Mouse (Mus musculus) MN1 (cell line): ENCODE results near the gene Ppp1r10.
"Not testable (repeated sequence)": the region's sequence is repeated elsewhere in the genome, so short reads cannot be mapped to it uniquely, and the experiment has no call there.

Experiments
- DNase-seq: peaks from one replicate; pipeline ENCODE4 v3.0.0-alpha.2; 2016; ENCODE audit warnings: low spot score

The Ppp1r10 gene

DNA sequence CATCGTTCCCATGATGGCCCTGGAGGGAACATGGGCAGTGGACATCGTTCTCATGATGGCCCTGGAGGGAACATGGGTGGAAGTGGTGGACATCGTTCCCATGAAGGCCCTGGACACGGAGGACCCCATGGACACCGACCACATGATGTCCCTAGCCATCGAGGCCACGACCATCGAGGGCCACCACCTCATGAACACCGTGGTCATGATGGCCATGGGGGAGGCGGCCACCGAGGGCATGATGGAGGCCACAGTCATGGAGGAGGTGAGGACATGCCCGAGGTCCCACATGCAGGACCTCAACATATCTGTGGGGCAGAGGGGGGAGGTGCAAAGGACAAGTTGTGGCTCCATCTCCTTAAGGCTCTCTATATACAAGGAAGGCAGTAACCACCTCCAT lies 14.4 kb downstream of the Ppp1r10 start:
- no peak for DNase-seq

DNA sequence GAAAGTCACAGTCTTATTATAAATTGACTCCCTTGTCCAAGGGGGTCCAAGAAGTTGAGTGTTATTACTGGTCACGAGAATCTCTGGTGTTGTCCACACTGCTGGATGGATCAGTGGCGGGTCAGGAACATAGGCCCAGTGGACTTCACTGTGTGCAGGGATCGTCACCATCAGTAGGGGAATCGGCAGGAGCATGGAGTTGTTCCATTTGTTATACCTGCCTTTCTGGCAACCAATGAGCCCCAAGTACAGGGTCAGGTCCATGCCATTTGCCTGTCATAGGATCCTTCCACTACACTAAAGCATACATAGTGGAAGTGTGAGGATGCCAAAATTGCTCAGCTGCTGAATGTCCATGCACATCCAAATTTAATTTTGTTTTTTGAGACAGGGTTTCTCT lies 16.4 kb downstream of the Ppp1r10 start:
- no peak for DNase-seq

DNA sequence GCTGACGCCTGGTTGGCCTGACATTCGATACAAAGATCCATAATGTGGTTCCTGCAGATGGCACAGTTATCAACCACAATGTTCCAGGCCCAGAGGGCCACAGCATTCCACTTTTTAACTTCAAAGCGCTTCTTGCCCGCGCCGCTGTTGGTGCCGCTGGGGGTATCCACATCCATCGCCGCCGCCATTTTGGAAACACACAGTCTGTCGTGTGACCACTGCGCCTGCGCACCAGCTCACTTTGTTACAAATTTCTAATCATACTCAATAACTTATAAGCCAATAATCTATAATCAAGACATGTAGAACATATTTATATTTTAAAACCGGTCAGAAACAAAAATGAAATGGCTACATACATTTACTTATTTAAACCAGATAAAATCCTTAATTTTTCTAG lies 19.5 kb downstream of the Ppp1r10 start:
- DNase-seq, result not testable (repeated sequence)

DNA sequence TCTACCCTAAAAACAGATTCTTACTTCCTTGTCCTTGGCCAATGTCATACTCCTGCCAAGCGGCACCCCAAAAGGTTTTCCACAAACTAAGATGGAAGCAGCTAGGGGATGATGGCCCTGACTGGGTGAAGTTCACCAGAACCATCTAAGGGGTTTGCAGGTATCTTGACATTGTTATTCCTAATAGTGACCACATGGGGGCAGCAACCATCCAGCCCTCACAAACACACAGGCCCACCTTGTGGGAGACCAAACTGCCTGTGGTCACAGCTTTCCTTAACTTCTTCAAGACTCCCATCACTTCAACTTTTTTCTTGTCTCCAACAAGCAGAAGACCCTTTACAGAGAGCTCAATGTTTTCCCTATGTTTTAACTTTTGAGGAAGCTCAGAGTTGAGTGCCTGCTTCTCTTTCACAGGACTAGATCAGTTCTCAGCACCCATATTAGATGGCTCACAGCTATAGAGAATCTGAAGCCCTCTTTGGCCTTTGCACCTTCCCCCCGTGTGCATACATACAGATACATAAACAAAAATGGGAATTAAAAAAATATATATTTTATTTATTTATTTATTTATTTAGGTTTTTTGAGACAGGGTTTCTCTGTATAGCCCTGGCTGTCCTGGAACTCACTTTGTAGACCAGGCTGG lies 21.6 kb downstream of the Ppp1r10 start:
- DNase-seq, result peak; percentile 76

DNA sequence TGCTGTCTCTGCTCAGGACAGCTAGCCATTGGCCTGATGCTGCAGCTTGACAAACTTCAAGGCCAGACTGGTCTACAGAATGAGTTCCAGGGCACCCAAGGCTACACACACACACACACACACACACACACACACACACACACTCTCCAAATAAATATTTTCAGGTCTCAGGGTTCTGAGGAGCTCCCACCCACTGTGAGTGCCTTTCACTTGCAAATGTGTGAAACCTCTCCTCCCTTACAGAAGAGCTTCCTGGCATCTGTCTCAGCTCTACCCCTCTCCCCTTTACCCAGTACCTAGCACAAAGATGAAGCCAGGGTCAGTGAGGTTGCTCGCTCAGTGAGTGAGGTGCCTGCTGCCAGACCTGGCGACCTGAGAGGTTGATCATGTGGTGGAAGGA lies 22.9 kb downstream of the Ppp1r10 start:
- no peak for DNase-seq

DNA sequence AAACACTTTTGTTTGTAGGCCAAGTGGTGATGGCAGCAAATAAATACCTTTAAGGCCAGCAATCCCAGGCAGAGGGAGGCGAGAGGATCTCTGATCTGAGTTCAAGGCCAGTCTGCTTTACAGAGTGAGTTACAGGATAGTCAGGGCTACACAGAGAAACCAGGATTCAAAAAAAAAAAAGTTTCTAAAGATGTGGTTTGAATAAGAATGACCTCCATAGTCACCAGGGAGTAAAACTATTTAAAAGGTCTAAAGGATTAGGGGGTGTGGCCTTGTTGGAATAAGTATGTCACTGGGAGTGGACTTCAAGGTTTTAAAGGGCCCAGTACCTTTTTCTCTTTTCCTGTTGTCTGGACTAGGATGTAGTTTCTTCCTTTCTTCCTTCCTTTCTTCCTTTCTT lies 23.7 kb downstream of the Ppp1r10 start:
- no peak for DNase-seq

DNA sequence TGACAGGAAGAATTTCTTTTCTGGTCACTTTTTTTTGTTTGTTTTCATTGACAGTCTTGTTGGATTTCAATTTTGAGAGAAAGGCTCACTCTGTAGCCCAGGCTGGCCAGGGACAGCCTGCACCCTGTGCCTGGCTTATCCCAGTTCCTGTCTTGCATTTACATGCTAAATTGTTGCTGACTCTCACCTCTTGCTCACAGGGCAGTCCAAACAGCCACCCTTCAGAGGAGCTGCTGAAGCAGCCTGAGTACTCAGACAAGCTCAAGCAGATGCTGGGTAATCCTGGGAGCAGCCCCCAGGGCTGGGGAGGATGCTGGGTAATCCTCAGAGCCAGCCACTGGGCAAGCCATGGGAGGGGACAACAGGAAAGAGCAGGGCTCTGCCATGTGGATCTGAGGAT lies 34.7 kb downstream of the Ppp1r10 start:
- DNase-seq, result not testable (repeated sequence)

DNA sequence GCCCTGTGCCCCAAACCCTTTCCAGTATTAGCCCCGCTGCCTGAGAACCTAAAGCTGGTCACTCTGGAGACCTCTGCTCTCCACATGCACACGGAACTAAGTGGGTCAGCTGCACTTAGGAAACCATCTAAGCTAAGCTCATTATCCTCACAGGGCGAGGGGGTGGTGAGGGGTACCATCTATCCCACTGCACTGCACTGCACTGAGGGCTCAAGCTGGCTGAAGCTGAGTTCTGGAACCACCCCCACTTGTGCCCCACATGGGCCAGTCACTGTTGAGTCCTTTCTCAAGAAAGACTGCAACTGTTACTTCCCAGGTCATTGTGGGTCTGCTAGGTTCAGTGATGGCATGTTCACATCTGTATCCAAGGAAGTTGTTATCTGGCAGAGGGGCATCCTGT lies 36.3 kb downstream of the Ppp1r10 start:
- DNase-seq, result not testable (repeated sequence)

DNA sequence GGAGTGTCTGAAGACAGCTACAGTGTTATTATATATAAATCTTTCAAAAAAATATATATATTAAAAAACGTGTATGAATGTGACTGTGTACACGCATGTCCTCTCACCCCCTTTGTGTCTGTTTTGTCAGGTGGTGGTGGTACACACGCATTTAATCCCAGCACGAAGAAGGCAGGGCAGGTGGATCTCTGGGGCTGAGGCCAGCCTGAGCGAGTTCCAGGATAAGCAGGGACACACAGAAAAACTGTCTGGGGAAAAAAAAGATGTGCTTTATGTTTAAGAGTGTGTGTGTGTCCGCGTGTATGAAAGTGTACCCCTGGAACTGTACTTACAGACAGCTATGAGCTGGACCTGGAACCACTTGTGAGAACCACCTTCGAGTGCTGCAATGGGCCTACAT lies 38.4 kb downstream of the Ppp1r10 start:
- DNase-seq, result no peak

DNA sequence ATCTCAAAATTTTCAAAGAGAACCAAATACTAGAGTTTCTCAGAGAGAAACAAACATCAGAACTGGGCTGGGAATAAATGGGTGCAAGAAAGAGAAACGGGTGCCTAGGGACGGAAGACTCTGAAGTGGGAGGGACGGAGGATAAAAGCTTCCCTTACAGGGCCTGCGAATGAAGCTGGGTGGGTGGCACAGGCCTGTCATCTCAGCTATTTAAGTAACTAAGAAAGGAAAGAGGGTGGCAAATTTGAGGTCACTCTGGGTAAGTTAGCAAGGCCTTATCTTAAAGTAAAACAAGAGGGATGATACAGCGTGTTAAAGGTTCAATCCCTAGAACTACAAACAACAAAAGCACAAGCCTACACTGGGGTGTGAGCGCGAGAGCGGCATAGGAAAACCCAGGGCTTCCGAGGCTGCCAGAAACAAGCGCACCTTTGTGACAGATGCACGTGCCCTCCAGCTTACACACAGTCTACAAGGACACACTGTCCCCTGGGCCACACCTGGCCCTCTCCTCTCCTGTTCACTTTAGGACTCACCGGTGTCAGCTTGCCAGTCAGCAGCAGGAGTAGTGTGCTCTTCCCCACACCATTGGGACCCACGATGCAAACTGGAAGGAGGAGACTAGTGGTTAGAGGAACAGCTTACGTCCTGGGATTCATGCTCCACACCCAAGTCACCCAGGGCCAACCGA lies 42.4 kb downstream of the Ppp1r10 start:
- DNase-seq, result no peak

DNA sequence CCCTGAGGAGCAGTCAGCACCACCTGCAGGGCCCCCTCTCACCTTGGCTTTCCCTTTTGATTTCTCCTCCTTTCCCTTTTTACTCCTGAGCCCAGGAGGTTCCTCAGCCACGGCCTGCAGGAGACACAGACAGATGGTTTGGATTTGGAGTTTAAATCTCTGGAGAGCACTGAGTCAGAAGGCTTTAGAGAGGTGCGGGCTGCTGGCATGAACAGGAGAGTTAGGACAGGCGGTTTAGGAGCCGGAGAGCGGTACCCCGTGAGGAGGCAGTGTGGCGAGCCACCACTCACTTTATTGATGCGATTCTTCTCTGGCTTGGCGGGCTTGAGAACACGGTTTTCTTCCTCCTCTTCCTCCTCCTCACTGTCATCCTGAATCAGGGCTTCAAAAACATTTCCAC lies 47.0 kb downstream of the Ppp1r10 start:
- no peak for DNase-seq

DNA sequence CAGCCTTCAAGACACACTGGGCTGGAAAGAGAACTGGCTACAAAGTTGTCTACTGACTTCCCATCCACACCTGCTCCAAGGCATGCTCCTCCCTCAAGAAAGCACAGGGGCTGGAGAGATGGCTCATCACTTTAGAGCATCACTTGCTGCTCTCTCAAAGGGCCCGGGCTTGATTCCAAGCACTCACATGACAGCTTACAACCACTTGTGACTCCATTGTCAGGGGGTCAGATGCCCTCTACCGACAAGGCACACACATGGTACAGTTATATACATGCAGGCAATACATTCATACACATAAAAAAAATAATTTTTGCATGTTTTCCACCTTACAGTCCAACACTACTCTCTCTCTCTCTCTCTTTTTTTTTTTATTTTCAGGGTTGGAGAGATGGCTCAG lies 51.4 kb downstream of the Ppp1r10 start:
- no peak for DNase-seq

DNA sequence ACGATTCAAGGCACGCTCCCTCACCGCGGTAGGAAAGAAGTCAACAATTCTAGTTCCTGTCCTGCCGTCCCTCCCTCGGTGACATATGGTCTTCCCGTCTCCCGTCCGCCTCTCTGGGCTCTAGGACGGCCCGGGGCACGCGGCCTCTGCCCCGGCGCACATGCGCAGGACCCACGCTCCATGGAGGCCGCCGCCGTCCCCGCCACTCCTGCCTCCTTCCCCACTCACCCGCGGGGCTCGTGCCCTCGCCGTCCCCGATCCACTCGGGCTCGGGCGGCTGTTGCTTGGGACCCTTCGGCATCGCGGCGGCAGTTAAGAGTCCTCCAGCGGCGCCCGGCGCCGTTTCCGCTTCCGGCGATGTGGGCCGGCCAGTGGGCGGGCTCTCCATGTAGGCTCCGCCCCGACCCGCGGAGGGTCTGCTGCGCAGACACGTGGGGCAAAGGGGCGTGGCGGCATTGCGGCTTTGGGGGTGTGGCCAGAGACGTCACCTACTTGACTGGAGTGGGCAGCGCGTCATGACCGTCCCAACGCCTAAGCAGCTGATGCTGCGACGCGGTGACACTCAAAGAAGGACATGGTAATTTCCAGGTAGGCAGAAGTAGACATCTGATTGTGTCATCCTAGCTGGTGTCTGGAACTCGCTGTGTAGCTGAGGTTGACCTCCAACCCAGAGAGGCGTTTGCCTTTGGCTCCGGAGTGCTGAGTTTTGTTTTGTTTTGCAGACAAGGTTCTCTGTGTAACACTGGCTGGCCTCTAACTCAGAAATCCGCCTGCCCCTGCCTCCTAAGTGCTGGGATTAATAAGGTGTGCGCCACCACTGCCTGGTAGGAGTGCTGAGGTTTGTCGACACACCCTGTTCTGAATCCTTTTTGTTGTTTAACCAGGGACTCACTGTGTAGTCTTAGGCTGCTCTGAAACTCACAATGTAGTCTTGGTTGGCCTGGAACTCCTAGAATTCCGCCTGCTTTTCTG lies 53.5 kb downstream of the Ppp1r10 start, which contains the start of gene Abcf1:
Gene Abcf1, minus strand, starts transcription at position 344 of the 972 bp plus-strand sequence.
- peak; percentile 99 for DNase-seq

DNA sequence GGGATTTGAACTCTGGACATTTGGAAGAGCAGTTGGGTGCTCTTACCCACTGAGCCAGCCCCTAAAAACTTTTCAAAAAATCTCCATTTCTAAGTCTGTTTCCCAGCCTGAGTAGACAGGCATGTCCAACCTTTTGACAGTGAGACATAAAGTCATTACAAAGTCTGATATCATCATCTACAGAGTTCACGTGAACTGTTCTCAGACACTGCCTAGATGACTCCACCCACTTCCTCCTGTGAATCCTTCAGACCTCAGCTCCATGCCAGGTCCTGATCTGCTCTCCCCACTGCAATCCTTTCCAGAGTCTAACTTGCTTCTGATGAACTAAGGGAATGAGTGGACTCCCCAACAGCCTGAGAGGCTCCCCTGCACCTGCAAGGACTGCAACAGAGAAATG lies 55.9 kb downstream of the Ppp1r10 start:
- DNase-seq, result peak; percentile 43

DNA sequence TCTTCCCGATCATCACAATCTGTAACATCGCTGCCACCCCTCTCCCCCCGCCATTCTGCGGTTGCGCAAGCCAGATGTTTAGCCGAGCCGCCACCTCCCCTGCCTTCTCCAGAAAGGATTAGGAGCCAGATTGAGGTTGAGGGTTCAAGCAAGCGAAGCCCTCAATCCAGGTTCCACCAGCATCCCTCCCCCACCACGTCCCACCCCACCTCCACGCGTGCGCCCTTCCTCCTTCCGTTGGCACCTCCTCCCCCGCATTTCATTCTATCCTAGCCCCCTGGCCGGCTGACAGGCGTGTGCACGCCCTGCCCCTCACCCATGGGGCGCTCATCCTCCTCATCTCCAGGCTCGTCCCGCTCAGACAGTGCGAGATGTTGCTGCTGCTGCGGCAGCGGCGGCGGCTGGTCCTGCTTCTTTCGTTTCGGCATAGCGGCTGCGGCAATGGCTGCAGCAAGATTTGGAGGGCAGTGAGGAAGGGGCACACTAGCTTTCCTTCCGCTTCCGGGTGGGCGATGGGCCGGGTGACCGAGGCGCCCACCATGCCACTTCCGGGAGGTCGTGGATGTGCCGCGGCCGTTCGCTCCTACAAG lies 62.7 kb downstream of the Ppp1r10 start:
- DNase-seq, result peak; percentile 88

DNA sequence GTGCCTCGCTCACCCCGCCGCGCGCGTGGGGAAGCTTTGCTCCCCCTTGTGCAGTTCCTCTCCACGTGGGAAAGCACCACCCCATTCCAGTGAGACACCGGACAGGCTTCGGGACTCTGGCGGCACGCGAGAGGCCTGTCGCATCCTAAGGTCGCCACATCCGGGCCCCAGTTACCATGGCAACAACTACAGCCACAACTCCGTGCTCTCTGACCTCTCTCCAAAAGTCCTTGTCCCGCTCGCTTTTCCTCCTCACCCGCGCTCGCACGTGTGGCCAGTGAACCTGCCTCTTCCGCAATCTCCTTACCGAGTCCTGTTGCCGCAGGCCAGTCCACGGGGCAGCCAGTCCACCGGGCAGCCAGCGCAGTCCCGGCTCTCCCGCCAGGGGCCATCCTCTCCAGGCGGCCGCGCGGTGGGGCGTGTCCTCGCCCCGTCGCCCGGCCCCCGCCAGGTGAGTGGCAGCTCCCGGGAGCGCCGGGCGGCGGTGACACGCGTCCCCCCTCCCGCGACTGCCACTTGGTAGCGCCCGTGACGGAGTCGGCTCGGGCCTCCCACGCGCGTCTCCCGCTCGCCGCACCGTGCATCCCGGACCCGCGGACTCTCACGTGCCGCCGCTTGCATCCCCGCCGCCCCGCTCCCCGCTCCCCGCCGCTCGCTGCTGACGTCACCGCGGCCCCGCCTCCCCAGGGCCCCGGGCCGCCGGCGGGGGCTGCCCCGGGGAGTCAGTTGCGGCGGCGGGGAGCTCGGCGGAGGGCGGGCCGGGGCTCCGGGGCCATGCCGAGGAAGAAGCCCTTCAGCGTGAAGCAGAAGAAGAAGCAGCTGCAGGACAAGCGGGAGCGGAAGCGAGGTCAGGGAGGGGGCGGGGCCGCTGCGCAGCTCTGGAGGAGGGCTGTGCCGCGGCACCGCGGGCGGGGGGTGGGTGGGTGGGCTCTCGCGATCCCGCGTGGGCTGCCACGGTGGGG lies 63.4 kb downstream of the Ppp1r10 start, which contains the start of the genes Gnl1 and Prr3:
Gene Gnl1, plus strand, starts transcription at position 451 of the 962 bp plus-strand sequence.
Gene Prr3, minus strand, starts transcription at position 836 of the 962 bp plus-strand sequence.
- DNase-seq, result peak; percentile 93

DNA sequence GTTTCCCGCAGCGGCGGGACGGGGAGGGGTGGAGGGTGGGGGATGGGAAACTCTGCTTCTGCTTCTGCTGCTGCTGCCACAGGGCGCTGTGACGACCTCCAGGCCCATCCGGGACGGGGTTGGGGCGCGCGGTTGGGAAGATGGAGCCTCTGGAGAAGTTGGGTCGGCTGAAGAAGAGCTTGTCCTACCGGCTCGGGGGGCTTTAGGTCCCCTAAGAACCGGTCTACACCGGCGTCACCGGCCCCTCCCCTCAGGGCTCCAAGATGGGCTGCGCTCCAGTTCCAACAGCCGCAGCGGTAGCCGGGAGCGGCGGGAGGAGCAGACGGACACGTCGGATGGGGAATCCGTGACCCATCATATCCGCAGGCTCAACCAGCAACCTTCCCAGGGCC lies 64.1 kb downstream of the Ppp1r10 start:
- no peak for DNase-seq

DNA sequence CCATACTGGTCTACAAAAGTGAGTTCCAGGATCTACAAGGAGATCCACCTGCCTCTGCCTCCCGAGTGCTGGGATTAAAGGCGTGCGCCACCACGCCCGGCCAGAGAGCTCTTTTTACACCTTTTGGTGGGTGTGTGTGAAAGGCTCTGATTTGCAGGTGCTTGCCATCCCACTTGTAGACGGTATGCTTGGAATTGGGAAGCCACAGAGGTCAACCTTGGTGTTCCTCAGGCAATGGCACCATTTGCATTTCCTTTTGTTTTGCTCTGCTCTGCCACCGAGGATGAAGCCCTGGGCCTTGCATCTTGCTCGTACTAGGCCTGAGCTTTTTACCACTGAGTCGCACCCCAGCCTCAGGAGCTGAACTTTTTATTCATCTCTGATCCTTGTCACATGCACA lies 65.5 kb downstream of the Ppp1r10 start:
- no peak for DNase-seq
